Mouse (Mus musculus) liver, embryonic 14.5 days (tissue): Measurements from ENCODE around the gene Cic. TPM values are rescaled to one million over a fixed set of nuclear protein-coding genes. Genes with fewer than 3 reads are reported as not detected.

ENCODE experiments used
- ATAC-seq: fragments of 200-750 bp; cut with Nextera tagmentation; 2 replicates; pipeline ENCODE4 v1.8.0; 2017; ENCODE audit warnings: moderate number of reproducible peaks, mild to moderate bottlenecking, moderate library complexity; ENCODE audit not compliant: insufficient read depth
- DNase-seq, 3 experiments: peaks; one replicate each; pipeline ENCODE4 v3.0.0-alpha.2; 2012 to 2013; ENCODE audit warnings: low read depth in 3 of 3, low spot score in 3 of 3
- H3K27ac ChIP-seq: fragments of 300-500 bp; sonication (generic); 2 replicates; pipeline ENCODE4 v1.5.1; 2014; ENCODE audit warnings: moderate library complexity, mild to moderate bottlenecking, control low read depth, inconsistent platforms
- H3K27me3 ChIP-seq: fragments of 300-500 bp; sonication (generic); 2 replicates; pipeline ENCODE4 v1.6.1; 2014; ENCODE audit warnings: mild to moderate bottlenecking, low read length, moderate library complexity; ENCODE audit not compliant: control insufficient read depth, insufficient read depth
- H3K36me3 ChIP-seq: fragments of 300-500 bp; sonication (generic); replicated peaks from 2 replicates; pipeline ENCODE4 v1.6.1; 2014; ENCODE audit warnings: low read depth; ENCODE audit not compliant: control insufficient read depth, insufficient read depth
- H3K4me1 ChIP-seq, 2 experiments: fragments of 200-500 bp in 1 of 2; fragments of 300-500 bp in 1 of 2; sonication (generic) in 1 of 2; replicated peaks; 2 replicates each; pipeline ENCODE4 v1.6.1; 2012 to 2014; ENCODE audit warnings: antibody characterized with exemption in 1 of 2, inconsistent platforms in 1 of 2, low read length in 1 of 2; ENCODE audit not compliant: control insufficient read depth in 2 of 2, insufficient read depth in 2 of 2
- H3K4me2 ChIP-seq: fragments of 300-500 bp; sonication (generic); 2 replicates; pipeline ENCODE4 v1.6.1; 2014; ENCODE audit warnings: low read depth, mild to moderate bottlenecking, control low read depth, moderate library complexity
- H3K4me3 ChIP-seq, 2 experiments: fragments of 200-500 bp in 1 of 2; fragments of 300-500 bp in 1 of 2; sonication (generic) in 1 of 2; 2 replicates each; pipeline ENCODE4 v1.5.1; 2012 to 2014; ENCODE audit warnings: low read depth in 2 of 2, low read length in 2 of 2, mild to moderate bottlenecking in 2 of 2, control low read depth in 1 of 2, inconsistent platforms in 1 of 2, moderate library complexity in 1 of 2; ENCODE audit not compliant: insufficient read depth in 1 of 2
- H3K9ac ChIP-seq: fragments of 300-500 bp; sonication (generic); replicated peaks from 2 replicates; pipeline ENCODE4 v1.6.1; 2014; ENCODE audit warnings: mild to moderate bottlenecking, control low read depth, moderate library complexity
- H3K9me3 ChIP-seq: fragments of 300-500 bp; sonication (generic); 2 replicates; pipeline ENCODE4 v1.6.1; 2016; ENCODE audit warnings: low read length, mixed read lengths; ENCODE audit not compliant: control insufficient read depth
- CTCF ChIP-seq: IDR thresholded peaks from 2 replicates; pipeline ENCODE4 v1.5.1; 2016; ENCODE audit warnings: antibody characterized with exemption, low read depth, control low read depth
- EP300 ChIP-seq: IDR thresholded peaks from 2 replicates; pipeline ENCODE4 v1.6.1; 2016; ENCODE audit warnings: antibody characterized with exemption, low read depth
- WGBS: fragments of 180-500 bp; shearing (Covaris S2); extraction: QIAGEN DNeasy Blood & Tissue Kit; methylation state at CpG from one replicate; pipeline ENCODE4 v1.1.7; 2014; ENCODE audit not compliant: insufficient replicate concordance; 5-methylcytosine and 5-hydroxymethylcytosine counted together
- polyA plus RNA-seq, 2 experiments: library from polyadenylated mRNA; depleted of rRNA in 1 of 2; stranded (reverse) in 1 of 2; unstranded in 1 of 2; fragments of >200 nt; fragmentation: Nextera tagmentation in 1 of 2; extraction: Ambion mirVana in 1 of 2; gene quantifications; 2 replicates each; pipeline versions ENCODE4 v1.2.1 to v1.2.3; 2012 to 2014

The Cic gene
- polyA plus RNA-seq, 2 experiments: 9.7 to 14.8 TPM

GRCm38 (mm10) chr7:25267751-25268463 is 403 bp downstream of the Cic start:
- peak; percentile 100 for DNase-seq
- no peaks in the 10 kb centered on the region; the same call in 1 of the 2 replicates for H3K36me3 ChIP-seq
- peak overlapping the region; percentile 68 for H3K27ac ChIP-seq
- under 1% methylated on average over 33 of the region's 33 CpGs for WGBS
- peak overlapping the region; percentile 84 for H3K9ac ChIP-seq
- H3K4me1 ChIP-seq: peaks cover 19 to 33% of the 10 kb centered on the region in 2 experiments
- TF ChIP-seq CTCF (no peak), EP300 (peak; percentile 64; the same call in 1 of the 2 replicates)
- no peaks in the 10 kb centered on the region for H3K27me3 ChIP-seq
- peak overlapping the region; percentile 68 to 95 for H3K4me3 ChIP-seq
- ATAC-seq: peak; percentile 88
- H3K9me3 ChIP-seq: no peaks in the 10 kb centered on the region
- H3K4me2 ChIP-seq: peak overlapping the region; percentile 94

GRCm38 (mm10) chr7:25268588-25268987 is 1.1 kb downstream of the Cic start:
- Histone ChIP-seq H3K9ac (peak overlapping the region; percentile 84), H3K9me3 (no peaks in the 10 kb centered on the region), H3K27me3 (no peaks in the 10 kb centered on the region), H3K4me2 (peak overlapping the region; percentile 94), H3K36me3 (peaks cover 2% of the 10 kb centered on the region; the same call in 1 of the 2 replicates), H3K27ac (peak overlapping the region; percentile 63), H3K4me1 (peaks cover 26 to 39% of the 10 kb centered on the region in 2 experiments), H3K4me3 (peak overlapping the region; percentile 68 to 95)
- TF ChIP-seq EP300: no peak
- TF ChIP-seq CTCF: no peak
- ATAC-seq (no peak), DNase-seq (no peak)
- 0% methylated on average over 7 of the region's 7 CpGs for WGBS

- 25% methylated on average over 4 of the region's 4 CpGs for WGBS
- H3K27ac ChIP-seq: peak overlapping the region; percentile 63
- ATAC-seq (no peak), DNase-seq (no peak)
- peaks cover 29 to 41% of the 10 kb centered on the region in 2 experiments for H3K4me1 ChIP-seq
- peak overlapping the region; percentile 68 to 95 for H3K4me3 ChIP-seq
- H3K9ac ChIP-seq: peak overlapping the region; percentile 84
- no peaks in the 10 kb centered on the region for H3K27me3 ChIP-seq
- TF ChIP-seq CTCF (no peak), EP300 (no peak)
- H3K4me2 ChIP-seq: peak overlapping the region; percentile 94
- H3K36me3 ChIP-seq: peaks cover 2% of the 10 kb centered on the region; the same call in 1 of the 2 replicates
- H3K9me3 ChIP-seq: no peaks in the 10 kb centered on the region
Measured at GRCm38 (mm10) chr7:25269029-25269428, 1.5 kb downstream of the Cic start.

GRCm38 (mm10) chr7:25269545-25270271 is 2.2 kb downstream of the Cic start:
- peak overlapping the region; percentile 94 for H3K4me2 ChIP-seq
- H3K36me3 ChIP-seq: peaks cover 2% of the 10 kb centered on the region; the same call in 1 of the 2 replicates
- H3K9me3 ChIP-seq: no peaks in the 10 kb centered on the region
- 69% methylated on average over 8 of the region's 8 CpGs for WGBS
- H3K4me1 ChIP-seq: peaks cover 36 to 45% of the 10 kb centered on the region in 2 experiments
- H3K27me3 ChIP-seq: no peaks in the 10 kb centered on the region
- peak overlapping the region in 1 of 2 experiments; percentile 68; a peak in 2 of 4 replicates for H3K4me3 ChIP-seq
- TF ChIP-seq EP300: no peak
- no peak for TF ChIP-seq CTCF
- DNase-seq (no peak), ATAC-seq (no peak)
- peak overlapping the region; percentile 63 for H3K27ac ChIP-seq
- peak overlapping the region; percentile 84 for H3K9ac ChIP-seq
